Comparison of ENCODE assay signal across 22 mouse cellular contexts in the genomic region with DNA sequence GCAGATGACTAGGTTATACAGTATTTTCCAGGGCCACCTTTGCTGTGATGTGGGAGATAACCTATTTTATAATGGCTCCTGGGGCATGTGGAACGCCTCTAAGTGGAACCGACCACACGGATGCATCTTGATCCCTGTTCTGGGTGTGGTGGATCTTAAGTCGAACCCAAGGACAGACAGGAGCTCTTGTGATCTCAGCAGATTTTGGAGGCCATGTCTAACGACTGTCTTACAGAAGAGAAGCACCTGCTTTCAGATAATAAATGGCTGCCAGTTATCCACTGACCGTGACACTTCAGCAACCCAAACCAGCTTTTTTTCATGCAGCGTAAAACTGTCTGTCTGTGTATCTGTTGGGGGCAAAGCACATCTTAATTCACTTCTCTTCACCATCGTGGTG. TPM values are rescaled to one million over a fixed set of nuclear protein-coding genes. Genes with fewer than 3 reads are reported as not detected.
"Had no signal": no experiment of that assay in that cellular context is flagged by ENCODE, and none has a peak within 500 bp of the region (broad histone marks: within the 10 kb centered on the region; RNA-seq: fewer than 3 reads in every experiment).

No protein-coding gene starts in this region.

- H3K9me3 ChIP-seq: neural tube, embryonic 13.5 days; neural tube, embryonic 15.5 days; stomach, embryonic 15.5 days had no signal

- H3K4me2 ChIP-seq: neural tube, embryonic 13.5 days; neural tube, embryonic 15.5 days; stomach, embryonic 15.5 days had no signal

- DNase-seq: retina, postnatal 1 day; right cerebral cortex, adult 18-20 months; right cerebral cortex, postnatal 14 days; right cerebral cortex, postnatal 25 days; right cerebral cortex, postnatal 4 days; spleen, adult 18-20 months; thymus, adult 18-20 months; thymus, adult 2 months; thymus, postnatal 14 days; thymus, postnatal 25 days; thymus, postnatal 36 days; thymus, postnatal 4 days had no signal

- H3K9ac ChIP-seq: neural tube, embryonic 13.5 days; neural tube, embryonic 15.5 days; stomach, embryonic 15.5 days had no signal

- H3K27ac ChIP-seq: neural tube, embryonic 13.5 days; neural tube, embryonic 15.5 days; stomach, embryonic 15.5 days; stomach, postnatal 0 days had no signal

- H3K27me3 ChIP-seq: neural tube, embryonic 13.5 days; neural tube, embryonic 15.5 days; stomach, embryonic 15.5 days had no signal

- H3K4me1 ChIP-seq: neural tube, embryonic 13.5 days; neural tube, embryonic 15.5 days; stomach, embryonic 15.5 days had no signal

- H3K4me3 ChIP-seq: neural tube, embryonic 13.5 days; neural tube, embryonic 15.5 days; stomach, embryonic 15.5 days had no signal

RNA-seq across cellular contexts. Expression of a gene that starts 57.5 kb away (rescaled TPM):
- total RNA-seq: neutrophil, adult 5-6 weeks had no signal
- polyA plus RNA-seq: neural tube, embryonic 13.5 days; neural tube, embryonic 14.5 days; neural tube, embryonic 15.5 days; small intestine, adult 2 months; stomach, embryonic 16.5 days; testis, adult 2 months; urinary bladder, adult 2 months had no signal
